Mouse (Mus musculus) kidney, adult 2 months (tissue): ENCODE measurements around the gene Cyb5b. TPM values are rescaled to one million over a fixed set of nuclear protein-coding genes. Genes with fewer than 3 reads are reported as not detected.
A peak's percentile ranks its signal among the peaks of the same experiment; 100 is the strongest.

ENCODE experiments used
- DNase-seq: peaks from one replicate; pipeline ENCODE4 v3.0.0; 2021
- H3K27ac ChIP-seq: fragments of 200-500 bp; 2 replicates; pipeline ENCODE4 v1.5.1; 2012; ENCODE audit warnings: low read depth, low read length, control low read depth, inconsistent platforms; ENCODE audit not compliant: insufficient read depth
- H3K27me3 ChIP-seq: fragments of 200-500 bp; replicated peaks from 2 replicates; pipeline ENCODE4 v1.6.1; 2012; ENCODE audit warnings: mild to moderate bottlenecking, moderate library complexity, low read length, inconsistent platforms; ENCODE audit not compliant: control insufficient read depth, insufficient read depth
- H3K36me3 ChIP-seq: fragments of 200-500 bp; 2 replicates; pipeline ENCODE4 v1.6.1; 2012; ENCODE audit warnings: mild to moderate bottlenecking, moderate library complexity, low read length, inconsistent platforms; ENCODE audit not compliant: control insufficient read depth, insufficient read depth
- H3K4me1 ChIP-seq: fragments of 200-500 bp; 2 replicates; pipeline ENCODE4 v1.6.1; 2011; ENCODE audit warnings: low read length; ENCODE audit not compliant: control insufficient read depth, insufficient read depth
- H3K4me3 ChIP-seq: fragments of 200-500 bp; 2 replicates; pipeline ENCODE4 v1.5.1; 2011; ENCODE audit warnings: mild to moderate bottlenecking, low read depth, low read length, control low read depth; ENCODE audit not compliant: insufficient read depth
- CTCF ChIP-seq: fragments of 200-500 bp; conservative IDR thresholded peaks from 2 replicates; pipeline ENCODE4 v1.5.1; 2011; ENCODE audit warnings: low read depth, mild to moderate bottlenecking, control low read depth, low read length, moderate library complexity, mixed read lengths; ENCODE audit not compliant: insufficient read depth, insufficient read length
- POLR2A ChIP-seq: fragments of 200-500 bp; IDR thresholded peaks from one replicate; pipeline ENCODE4 v1.6.1; 2011; ENCODE audit warnings: low read depth, low read length, control low read depth
- WGBS: fragments of 180-500 bp; shearing (Covaris S2); methylation state at CpG from one replicate; pipeline ENCODE4 v1.1.7; 2018; 5-methylcytosine and 5-hydroxymethylcytosine counted together
- polyA plus RNA-seq: library from polyadenylated mRNA; depleted of rRNA; stranded (reverse); fragments of >200 nt; gene quantifications from 2 replicates; pipeline ENCODE4 v1.2.3, GENCODE M21; 2012

Gene Cyb5b
- polyA plus RNA-seq, 1 experiment: 203 TPM

DNA sequence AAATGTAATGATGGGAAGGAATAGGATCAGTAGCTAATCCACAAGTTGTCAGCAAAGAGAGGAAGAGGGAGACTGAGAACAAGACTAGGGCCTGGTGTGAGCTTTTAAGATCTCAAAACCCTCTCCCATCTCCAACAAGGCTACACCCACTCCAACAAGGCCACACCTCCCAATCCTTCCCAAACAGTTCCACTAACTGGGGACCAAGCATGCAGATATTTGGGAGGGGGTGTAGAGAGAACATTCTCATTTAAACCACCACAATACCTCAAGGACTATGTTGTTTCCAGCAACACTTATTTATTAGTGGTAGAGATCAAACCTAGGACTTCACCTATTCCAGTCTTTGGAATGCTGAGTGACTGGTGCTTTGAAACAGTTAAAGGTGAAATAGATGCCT, 6.4 kb downstream of the Cyb5b start:
- Histone ChIP-seq H3K27ac (peak overlapping the region; percentile 89), H3K27me3 (no peaks in the 10 kb centered on the region), H3K4me3 (no peak overlapping the region), H3K4me1 (peaks cover 36% of the 10 kb centered on the region), H3K36me3 (peaks cover 10% of the 10 kb centered on the region)
- TF ChIP-seq POLR2A (no peak), CTCF (no peak)
- DNase-seq: no peak

DNA sequence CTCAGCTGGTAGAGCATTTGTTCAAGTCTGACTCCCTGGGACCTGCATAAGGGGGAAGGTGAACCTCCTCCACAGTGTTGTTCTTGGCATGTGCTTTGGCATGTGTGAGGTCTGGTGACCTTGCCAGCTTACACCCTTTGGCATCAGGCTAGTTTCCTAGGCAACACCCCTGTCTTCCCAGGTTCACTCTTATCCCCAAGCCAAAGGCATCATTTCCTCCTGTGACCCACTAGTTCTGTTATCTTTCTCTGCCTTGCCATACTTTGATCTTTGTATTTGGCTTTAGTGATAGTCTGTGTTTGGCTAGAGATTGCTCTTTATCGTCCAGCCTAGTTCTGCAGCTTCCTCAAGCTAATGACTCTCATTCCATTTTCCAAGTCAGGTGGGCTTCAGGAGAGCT, 7.4 kb downstream of the Cyb5b start:
- H3K27ac ChIP-seq: peak overlapping the region; percentile 89
- peak; percentile 74 for DNase-seq
- no peak overlapping the region for H3K4me3 ChIP-seq
- no peaks in the 10 kb centered on the region for H3K27me3 ChIP-seq
- 34% methylated on average over 1 of the region's 1 CpGs for WGBS
- peaks cover 10% of the 10 kb centered on the region for H3K36me3 ChIP-seq
- peaks cover 36% of the 10 kb centered on the region for H3K4me1 ChIP-seq
- no peak for TF ChIP-seq CTCF
- no peak for TF ChIP-seq POLR2A

- Histone ChIP-seq H3K36me3 (peaks cover 10% of the 10 kb centered on the region), H3K4me3 (no peak overlapping the region), H3K4me1 (peaks cover 29% of the 10 kb centered on the region), H3K27ac (no peak overlapping the region), H3K27me3 (no peaks in the 10 kb centered on the region)
- TF ChIP-seq CTCF: no peak
- no peak for TF ChIP-seq POLR2A
- DNase-seq: no peak
Observed at GRCm38 (mm10) chr8:107158890-107159289, 8.4 kb downstream of the Cyb5b start.

GRCm38 (mm10) chr8:107164251-107164773, 13.9 kb downstream of the Cyb5b start:
- Histone ChIP-seq H3K27me3 (no peaks in the 10 kb centered on the region), H3K4me1 (peaks cover 6% of the 10 kb centered on the region; the same call in 1 of the 2 replicates), H3K27ac (peak overlapping the region; percentile 54), H3K4me3 (no peak overlapping the region), H3K36me3 (peaks cover 4% of the 10 kb centered on the region; the same call in 1 of the 2 replicates)
- TF ChIP-seq CTCF (no peak), POLR2A (no peak)
- peak; percentile 70 for DNase-seq
- WGBS: 33% methylated on average over 7 of the region's 7 CpGs

GRCm38 (mm10) chr8:107165745-107166144, 15.3 kb downstream of the Cyb5b start:
- no peak for DNase-seq
- Histone ChIP-seq H3K4me1 (peaks cover 6% of the 10 kb centered on the region; the same call in 1 of the 2 replicates), H3K4me3 (no peak overlapping the region), H3K27ac (peak overlapping the region; percentile 39; the same call in 1 of the 2 replicates), H3K27me3 (no peaks in the 10 kb centered on the region), H3K36me3 (peaks cover 4% of the 10 kb centered on the region)
- WGBS: 73% methylated on average over 9 of the region's 9 CpGs
- TF ChIP-seq CTCF (no peak), POLR2A (no peak)

- Histone ChIP-seq H3K27ac (no peak overlapping the region), H3K27me3 (no peaks in the 10 kb centered on the region), H3K36me3 (peaks cover 9% of the 10 kb centered on the region)
Observed at GRCm38 (mm10) chr8:107167848-107168247, 17.4 kb downstream of the Cyb5b start.

GRCm38 (mm10) chr8:107172152-107172551, 21.7 kb downstream of the Cyb5b start:
- peaks cover 3% of the 10 kb centered on the region; the same call in 1 of the 2 replicates for H3K4me1 ChIP-seq
- no peak for TF ChIP-seq CTCF
- TF ChIP-seq POLR2A: no peak
- H3K4me3 ChIP-seq: no peak overlapping the region
- H3K27me3 ChIP-seq: no peaks in the 10 kb centered on the region
- peaks cover 11% of the 10 kb centered on the region for H3K36me3 ChIP-seq
- 46% methylated on average over 8 of the region's 8 CpGs for WGBS
- DNase-seq: peak; percentile 70
- peak overlapping the region; percentile 73 for H3K27ac ChIP-seq

More at GRCm38 (mm10) chr8:107167848-107168247, 17.4 kb downstream of the Cyb5b start:
- Histone ChIP-seq H3K4me1 (peaks cover 6% of the 10 kb centered on the region; the same call in 1 of the 2 replicates), H3K4me3 (no peak overlapping the region)
- 70% methylated on average over 5 of the region's 5 CpGs for WGBS
- no peak for DNase-seq
- no peak for TF ChIP-seq CTCF
- TF ChIP-seq POLR2A: no peak
